Mouse (Mus musculus): Measurements from ENCODE around the gene Thsd7b. TPM values are rescaled to one million over a fixed set of nuclear protein-coding genes. Genes with fewer than 3 reads are reported as not detected.

Gene Thsd7b
- polyA plus RNA-seq, 1 experiment = 0.11 TPM

DNA sequence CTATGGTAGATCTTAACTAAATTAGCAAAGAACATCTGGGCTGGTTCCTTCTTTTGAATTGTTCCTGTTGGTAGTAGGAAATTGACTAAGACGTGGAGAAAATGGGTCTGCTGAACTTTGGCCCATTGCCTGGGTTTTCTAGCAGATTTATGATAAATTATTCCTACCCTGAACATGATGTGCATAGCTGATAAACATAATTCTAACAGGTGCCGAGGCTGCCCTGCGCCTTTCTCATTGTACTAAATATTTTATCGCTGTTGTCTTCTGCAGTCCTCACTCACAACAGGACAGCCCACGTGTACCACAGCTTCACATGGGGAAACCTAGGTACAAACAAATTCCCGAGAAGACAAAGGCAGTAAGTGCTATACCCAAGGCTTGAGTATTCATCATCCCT lies 83.5 kb downstream of the Thsd7b start:
- no peak overlapping the region for H3K27ac ChIP-seq (ENCODE audit: insufficient read depth, low read depth, low read length)
- no peaks in the 10 kb centered on the region for H3K4me1 ChIP-seq (ENCODE audit: control insufficient read depth, insufficient read depth, low read length)
- DNase-seq = no peak
- TF ChIP-seq POLR2A (IDR thresholded peaks at IDR 0.05; ENCODE audit: low read depth, low read length) = no peak
- no peak for TF ChIP-seq CTCF (conservative IDR thresholded peaks at IDR 0.05; ENCODE audit: insufficient read depth, insufficient read length, low read depth, low read length)
- H3K4me3 ChIP-seq (ENCODE audit: insufficient read depth, low read depth, low read length) = no peak overlapping the region
- 56% methylated on average over 6 of the region's 6 CpGs for WGBS
- no peaks in the 10 kb centered on the region for H3K36me3 ChIP-seq (ENCODE audit: control insufficient read depth, insufficient read depth, low read length)
- H3K27me3 ChIP-seq (replicated peaks; ENCODE audit: control insufficient read depth, insufficient read depth, low read length) = no peaks in the 10 kb centered on the region

DNA sequence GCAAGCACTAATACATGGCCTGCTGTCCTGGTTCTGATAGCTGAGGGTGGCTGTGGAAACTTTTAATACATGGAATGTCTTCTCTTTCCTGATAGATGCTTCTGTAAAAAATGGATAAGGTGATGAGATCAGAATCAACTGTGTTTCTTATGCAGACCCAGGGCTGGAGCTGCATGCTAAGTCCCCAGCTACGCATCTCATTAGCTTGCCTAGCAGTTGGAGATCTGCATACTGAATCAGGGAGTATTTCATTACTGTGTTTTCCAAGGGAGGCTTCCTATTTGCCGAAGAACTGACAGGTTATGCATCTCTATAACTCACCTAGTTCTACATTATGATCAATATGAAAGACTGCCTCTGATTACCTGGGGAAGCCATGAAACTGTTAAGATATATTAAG lies 84.3 kb downstream of the Thsd7b start:
- no peaks in the 10 kb centered on the region for H3K4me1 ChIP-seq (ENCODE audit: control insufficient read depth, insufficient read depth, low read length)
- TF ChIP-seq POLR2A (IDR thresholded peaks at IDR 0.05; ENCODE audit: low read depth, low read length) (no peak), CTCF (conservative IDR thresholded peaks at IDR 0.05; ENCODE audit: insufficient read depth, insufficient read length, low read depth, low read length) (no peak)
- no peaks in the 10 kb centered on the region for H3K36me3 ChIP-seq (ENCODE audit: control insufficient read depth, insufficient read depth, low read length)
- WGBS = 80% methylated on average over 2 of the region's 2 CpGs
- H3K27me3 ChIP-seq (replicated peaks; ENCODE audit: control insufficient read depth, insufficient read depth, low read length) = no peaks in the 10 kb centered on the region
- no peak for DNase-seq
- H3K27ac ChIP-seq (ENCODE audit: insufficient read depth, low read depth, low read length) = no peak overlapping the region
- no peak overlapping the region for H3K4me3 ChIP-seq (ENCODE audit: insufficient read depth, low read depth, low read length)

DNA sequence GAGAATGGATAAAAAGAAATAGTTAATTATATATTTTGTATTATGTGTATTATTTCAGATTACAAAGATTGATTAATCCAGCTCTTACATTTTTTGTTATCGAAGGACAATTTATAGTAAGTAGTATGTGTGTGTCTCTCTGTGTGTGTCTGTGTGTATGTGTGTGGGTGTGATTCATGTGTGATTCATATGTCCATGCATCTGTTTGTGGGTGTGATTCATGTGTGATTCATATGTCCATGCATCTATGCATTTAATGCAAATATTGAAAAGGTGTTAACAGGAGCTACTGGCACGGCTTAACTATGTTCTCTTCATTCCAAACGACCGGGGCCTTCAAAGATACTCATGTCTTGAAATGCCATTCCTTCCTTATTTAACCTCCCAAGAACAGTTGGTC lies 90.3 kb downstream of the Thsd7b start:
- Histone ChIP-seq H3K4me3 (ENCODE audit: insufficient read depth, low read depth, low read length) (no peak overlapping the region), H3K4me1 (ENCODE audit: control insufficient read depth, insufficient read depth, low read length) (no peaks in the 10 kb centered on the region), H3K36me3 (ENCODE audit: control insufficient read depth, insufficient read depth, low read length) (no peaks in the 10 kb centered on the region), H3K27me3 (replicated peaks; ENCODE audit: control insufficient read depth, insufficient read depth, low read length) (no peaks in the 10 kb centered on the region), H3K27ac (ENCODE audit: insufficient read depth, low read depth, low read length) (no peak overlapping the region)
- no peak for DNase-seq
- TF ChIP-seq CTCF (conservative IDR thresholded peaks at IDR 0.05; ENCODE audit: insufficient read depth, insufficient read length, low read depth, low read length) (no peak), POLR2A (IDR thresholded peaks at IDR 0.05; ENCODE audit: low read depth, low read length) (no peak)
- 92% methylated on average over 4 of the region's 4 CpGs for WGBS

DNA sequence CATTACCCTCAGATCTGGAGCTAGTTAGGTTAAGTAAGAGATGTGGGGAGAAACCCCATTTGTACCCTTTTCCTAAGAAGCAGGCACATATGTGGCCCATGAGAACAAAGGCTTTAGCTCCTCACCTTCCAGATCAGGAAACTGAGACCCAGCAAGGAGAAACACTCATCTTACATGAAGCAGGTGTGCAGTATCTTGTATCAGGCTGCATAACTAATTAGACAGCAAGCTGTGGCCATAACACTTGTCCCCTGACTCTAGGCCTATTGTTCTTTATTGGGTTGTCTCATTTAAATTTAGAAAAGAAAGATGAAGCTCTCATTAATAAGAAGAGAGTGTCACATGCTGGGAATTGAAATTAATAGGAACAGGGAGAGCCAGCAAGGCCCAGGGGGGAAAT lies 91.7 kb downstream of the Thsd7b start:
- Histone ChIP-seq H3K27me3 (replicated peaks; ENCODE audit: control insufficient read depth, insufficient read depth, low read length) (no peaks in the 10 kb centered on the region), H3K4me1 (ENCODE audit: control insufficient read depth, insufficient read depth, low read length) (no peaks in the 10 kb centered on the region), H3K36me3 (ENCODE audit: control insufficient read depth, insufficient read depth, low read length) (no peaks in the 10 kb centered on the region), H3K4me3 (ENCODE audit: insufficient read depth, low read depth, low read length) (no peak overlapping the region), H3K27ac (ENCODE audit: insufficient read depth, low read depth, low read length) (no peak overlapping the region)
- TF ChIP-seq POLR2A (IDR thresholded peaks at IDR 0.05; ENCODE audit: low read depth, low read length) (no peak), CTCF (conservative IDR thresholded peaks at IDR 0.05; ENCODE audit: insufficient read depth, insufficient read length, low read depth, low read length) (no peak)
- no peak for DNase-seq

DNA sequence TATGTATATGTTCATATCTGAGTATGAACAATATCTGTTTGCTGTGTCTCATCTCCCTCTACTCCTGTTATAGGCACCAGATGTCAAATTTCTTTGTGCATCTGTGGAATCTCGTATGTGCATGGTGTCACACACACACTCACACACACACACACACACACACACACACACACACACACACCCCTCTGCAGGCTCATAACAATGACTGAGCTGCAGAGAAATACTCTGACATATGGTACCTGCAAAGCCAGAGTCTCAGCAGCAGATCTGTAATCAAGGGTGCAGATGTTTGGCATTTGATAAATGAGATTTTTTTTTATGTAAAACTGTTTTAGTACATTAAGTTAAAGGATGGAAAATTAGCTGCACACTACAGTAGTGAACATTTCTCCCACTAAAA lies 92.5 kb downstream of the Thsd7b start:
- DNase-seq = no peak
- Histone ChIP-seq H3K4me3 (ENCODE audit: insufficient read depth, low read depth, low read length) (no peak overlapping the region), H3K36me3 (ENCODE audit: control insufficient read depth, insufficient read depth, low read length) (no peaks in the 10 kb centered on the region), H3K27ac (ENCODE audit: insufficient read depth, low read depth, low read length) (no peak overlapping the region), H3K4me1 (ENCODE audit: control insufficient read depth, insufficient read depth, low read length) (no peaks in the 10 kb centered on the region), H3K27me3 (replicated peaks; ENCODE audit: control insufficient read depth, insufficient read depth, low read length) (no peaks in the 10 kb centered on the region)
- TF ChIP-seq CTCF (conservative IDR thresholded peaks at IDR 0.05; ENCODE audit: insufficient read depth, insufficient read length, low read depth, low read length) (no peak), POLR2A (IDR thresholded peaks at IDR 0.05; ENCODE audit: low read depth, low read length) (no peak)
- WGBS = 54% methylated on average over 1 of the region's 1 CpGs

DNA sequence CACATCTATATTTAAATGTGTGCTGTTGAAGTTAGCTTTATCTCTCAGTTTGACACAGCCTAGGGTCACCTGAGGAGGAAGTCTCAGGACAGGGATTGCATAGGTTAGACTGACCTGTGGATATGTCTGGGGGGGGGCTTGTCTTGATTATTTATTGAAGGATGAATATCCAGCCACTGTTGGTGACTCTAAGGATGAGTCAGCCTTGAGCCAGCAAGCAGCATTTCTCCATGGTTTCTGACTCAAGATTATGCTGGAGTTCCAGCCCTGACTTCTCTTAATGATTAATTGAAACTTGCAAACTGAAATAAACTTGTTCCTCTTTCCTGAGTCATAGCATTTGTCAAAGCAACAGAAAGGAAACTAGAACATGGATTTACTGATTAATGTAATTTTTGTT lies 113.4 kb downstream of the Thsd7b start:
- Histone ChIP-seq H3K27ac (ENCODE audit: insufficient read depth, low read depth, low read length) (no peak overlapping the region), H3K4me3 (ENCODE audit: insufficient read depth, low read depth, low read length) (no peak overlapping the region), H3K27me3 (replicated peaks; ENCODE audit: control insufficient read depth, insufficient read depth, low read length) (no peaks in the 10 kb centered on the region), H3K4me1 (ENCODE audit: control insufficient read depth, insufficient read depth, low read length) (no peaks in the 10 kb centered on the region), H3K36me3 (ENCODE audit: control insufficient read depth, insufficient read depth, low read length) (no peaks in the 10 kb centered on the region)
- peak; percentile 1 for DNase-seq
- TF ChIP-seq CTCF (conservative IDR thresholded peaks at IDR 0.05; ENCODE audit: insufficient read depth, insufficient read length, low read depth, low read length) = no peak
- TF ChIP-seq POLR2A (IDR thresholded peaks at IDR 0.05; ENCODE audit: low read depth, low read length) = no peak

DNA sequence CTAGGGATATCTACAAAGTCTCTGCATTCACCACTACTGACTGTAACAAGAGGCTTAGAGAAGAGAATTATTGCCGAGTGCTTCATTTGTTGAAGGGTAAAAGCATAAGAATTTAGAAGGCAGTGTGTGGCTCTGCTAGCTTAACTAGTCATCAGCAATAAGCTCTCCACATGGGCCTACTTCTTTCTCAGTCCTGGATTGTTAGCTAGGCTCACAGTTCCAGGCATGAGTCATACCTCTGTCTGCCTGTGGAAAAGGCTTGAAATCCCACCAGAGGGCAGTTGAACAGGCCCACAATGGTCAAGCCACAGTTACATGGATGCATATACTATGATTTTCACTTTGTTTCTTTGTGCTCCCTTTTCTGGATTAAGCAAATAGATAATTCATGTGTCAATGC lies 138.5 kb downstream of the Thsd7b start:
- TF ChIP-seq CTCF (conservative IDR thresholded peaks at IDR 0.05; ENCODE audit: insufficient read depth, insufficient read length, low read depth, low read length) (no peak), POLR2A (IDR thresholded peaks at IDR 0.05; ENCODE audit: low read depth, low read length) (no peak)
- WGBS = 84% methylated on average over 1 of the region's 1 CpGs
- no peaks in the 10 kb centered on the region for H3K27me3 ChIP-seq (replicated peaks; ENCODE audit: control insufficient read depth, insufficient read depth, low read length)

DNA sequence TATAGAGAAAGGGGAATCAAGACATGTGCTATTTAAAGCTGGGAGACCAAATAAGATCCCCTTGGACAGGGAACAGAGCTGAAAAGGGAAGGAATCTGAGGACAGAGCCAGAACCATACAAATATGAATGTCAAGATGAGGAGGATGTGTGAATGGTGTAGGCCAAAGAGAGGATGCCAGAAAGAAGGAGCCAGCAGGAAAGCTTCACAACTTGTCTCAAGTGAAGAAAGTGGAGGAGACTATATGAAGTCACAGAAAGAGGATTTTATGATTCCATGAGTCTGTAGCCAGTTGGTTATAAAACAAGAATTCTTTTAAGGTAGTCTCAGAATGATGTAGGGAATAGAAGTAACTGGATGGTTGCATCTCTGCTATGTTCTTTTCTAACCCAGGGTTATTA lies 148.5 kb downstream of the Thsd7b start:
- Histone ChIP-seq H3K27ac (ENCODE audit: insufficient read depth, low read depth, low read length) (no peak overlapping the region), H3K4me3 (ENCODE audit: insufficient read depth, low read depth, low read length) (no peak overlapping the region), H3K36me3 (ENCODE audit: control insufficient read depth, insufficient read depth, low read length) (no peaks in the 10 kb centered on the region), H3K4me1 (ENCODE audit: control insufficient read depth, insufficient read depth, low read length) (no peaks in the 10 kb centered on the region), H3K27me3 (replicated peaks; ENCODE audit: control insufficient read depth, insufficient read depth, low read length) (no peaks in the 10 kb centered on the region)
- no peak for TF ChIP-seq POLR2A (IDR thresholded peaks at IDR 0.05; ENCODE audit: low read depth, low read length)
- no peak for TF ChIP-seq CTCF (conservative IDR thresholded peaks at IDR 0.05; ENCODE audit: insufficient read depth, insufficient read length, low read depth, low read length)
- DNase-seq = no peak

More for the DNA sequence above, 138.5 kb downstream of the Thsd7b start:
- no peak for DNase-seq
- H3K36me3 ChIP-seq (ENCODE audit: control insufficient read depth, insufficient read depth, low read length) = no peaks in the 10 kb centered on the region
- H3K4me1 ChIP-seq (ENCODE audit: control insufficient read depth, insufficient read depth, low read length) = no peaks in the 10 kb centered on the region
- no peak overlapping the region for H3K27ac ChIP-seq (ENCODE audit: insufficient read depth, low read depth, low read length)
- no peak overlapping the region for H3K4me3 ChIP-seq (ENCODE audit: insufficient read depth, low read depth, low read length)
